Mouse (Mus musculus) forebrain, embryonic 14.5 days (tissue): ENCODE measurements at regions not wholly inside any gene's neighbourhood (a gene's known extent, or its start where the extent isn't known, plus 50 kb on each side); places are given as distances from the start of the nearest gene placed in this dataset.

Experiments
- ATAC-seq: fragments of 200-750 bp; cut with Nextera tagmentation; 2 replicates; pipeline ENCODE4 v1.8.0; 2017; ENCODE audit warnings: mild to moderate bottlenecking, moderate library complexity
- DNase-seq: peaks from one replicate; pipeline ENCODE4 v3.0.0-alpha.2; 2015; ENCODE audit warnings: low spot score
- H3K27ac ChIP-seq: fragments of 300-500 bp; sonication (generic); 2 replicates; pipeline ENCODE4 v1.5.1; 2014; ENCODE audit warnings: low read depth, mild to moderate bottlenecking, control low read depth, low read length, moderate library complexity
- H3K27me3 ChIP-seq: fragments of 300-500 bp; sonication (generic); replicated peaks from 2 replicates; pipeline ENCODE4 v1.6.1; 2014; ENCODE audit warnings: low read length, control low read depth, mixed read lengths; ENCODE audit not compliant: control insufficient read depth, insufficient read depth
- H3K36me3 ChIP-seq: fragments of 300-500 bp; sonication (generic); 2 replicates; pipeline ENCODE4 v1.6.1; 2014; ENCODE audit warnings: low read length, control low read depth; ENCODE audit not compliant: control insufficient read depth, insufficient read depth
- H3K4me1 ChIP-seq: fragments of 300-500 bp; sonication (generic); 2 replicates; pipeline ENCODE4 v1.6.1; 2014; ENCODE audit warnings: antibody characterized with exemption, low read length, control low read depth; ENCODE audit not compliant: control insufficient read depth, insufficient read depth
- H3K4me2 ChIP-seq: fragments of 300-500 bp; sonication (generic); 2 replicates; pipeline ENCODE4 v1.6.1; 2014; ENCODE audit warnings: mild to moderate bottlenecking, control low read depth, low read length
- H3K4me3 ChIP-seq: fragments of 300-500 bp; sonication (generic); 2 replicates; pipeline ENCODE4 v1.5.1; 2014; ENCODE audit warnings: low read depth, low read length, control low read depth
- H3K9ac ChIP-seq: fragments of 300-500 bp; sonication (generic); 2 replicates; pipeline ENCODE4 v1.6.1; 2014; ENCODE audit warnings: mild to moderate bottlenecking, low read length, control low read depth, moderate library complexity
- H3K9me3 ChIP-seq: fragments of 300-500 bp; sonication (generic); replicated peaks from 2 replicates; pipeline ENCODE4 v1.6.1; 2016; ENCODE audit warnings: low read length, control low read depth, mixed read lengths; ENCODE audit not compliant: control insufficient read depth
- WGBS: fragments of 180-500 bp; shearing (Covaris S2); extraction: QIAGEN DNeasy Blood & Tissue Kit; methylation state at CpG from one replicate; pipeline ENCODE4 v1.1.7; 2014; 5-methylcytosine and 5-hydroxymethylcytosine counted together

DNA sequence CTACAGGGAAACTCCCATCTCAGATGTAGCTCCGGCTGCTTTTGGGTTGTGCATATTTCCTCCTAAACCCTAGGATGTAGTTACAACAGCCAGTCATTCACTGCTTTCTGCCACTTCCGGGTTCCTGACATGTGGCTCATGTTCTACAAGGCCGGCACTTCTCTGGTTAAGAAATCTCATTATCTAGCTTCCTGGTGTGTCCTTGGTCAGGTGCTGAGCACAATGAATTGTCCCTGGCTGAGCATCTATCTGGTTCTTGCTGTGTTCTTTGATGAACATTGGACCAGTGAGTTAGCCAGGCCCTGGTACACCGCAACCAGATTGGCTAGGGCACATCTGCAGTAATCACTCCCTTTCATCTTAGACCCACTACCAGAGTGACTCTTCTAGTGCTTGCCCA, 66.2 kb upstream of the Dio3 start:
- DNase-seq (no peak), ATAC-seq (no peak)
- Histone ChIP-seq H3K4me3 (no peak overlapping the region), H3K9ac (no peak overlapping the region), H3K27ac (no peak overlapping the region), H3K4me2 (no peak overlapping the region), H3K4me1 (0 out of 2 replicates have a peak, but pooled peaks cover 3% of the 10 kb centered on the region), H3K9me3 (no peaks in the 10 kb centered on the region), H3K36me3 (no peaks in the 10 kb centered on the region), H3K27me3 (no peaks in the 10 kb centered on the region)
- 59% methylated on average over 4 of the region's 4 CpGs for WGBS

DNA sequence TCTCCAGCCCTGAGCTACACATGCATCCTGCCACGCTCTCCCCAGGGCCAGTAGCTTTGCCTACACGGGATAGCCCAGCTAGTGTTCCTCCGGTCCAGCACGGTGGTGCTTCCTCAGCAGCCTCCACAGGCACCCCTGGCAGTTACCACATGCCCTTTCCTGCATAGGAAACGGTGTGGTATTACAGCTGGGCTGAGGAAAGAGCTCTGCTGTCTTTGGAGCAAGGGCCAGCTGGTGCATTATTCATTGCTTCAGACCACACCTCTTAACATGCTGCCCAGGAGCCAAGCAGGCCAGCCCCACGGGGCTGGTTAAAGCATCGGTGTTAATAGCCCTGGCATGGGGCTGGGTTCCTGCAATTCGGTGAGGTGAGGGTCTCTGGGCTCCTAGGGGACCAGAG, 64.0 kb upstream of the Dio3 start:
- no peak overlapping the region for H3K4me3 ChIP-seq
- DNase-seq, result no peak
- H3K36me3 ChIP-seq, result no peaks in the 10 kb centered on the region
- H3K9me3 ChIP-seq, result no peaks in the 10 kb centered on the region
- 0 out of 2 replicates have a peak, but pooled peaks cover 3% of the 10 kb centered on the region for H3K4me1 ChIP-seq
- no peak overlapping the region for H3K4me2 ChIP-seq
- H3K9ac ChIP-seq, result no peak overlapping the region
- H3K27me3 ChIP-seq, result no peaks in the 10 kb centered on the region
- ATAC-seq, result no peak
- no peak overlapping the region for H3K27ac ChIP-seq
- whole genome bisulfite sequencing, result 61% methylated on average over 8 of the region's 8 CpGs

DNA sequence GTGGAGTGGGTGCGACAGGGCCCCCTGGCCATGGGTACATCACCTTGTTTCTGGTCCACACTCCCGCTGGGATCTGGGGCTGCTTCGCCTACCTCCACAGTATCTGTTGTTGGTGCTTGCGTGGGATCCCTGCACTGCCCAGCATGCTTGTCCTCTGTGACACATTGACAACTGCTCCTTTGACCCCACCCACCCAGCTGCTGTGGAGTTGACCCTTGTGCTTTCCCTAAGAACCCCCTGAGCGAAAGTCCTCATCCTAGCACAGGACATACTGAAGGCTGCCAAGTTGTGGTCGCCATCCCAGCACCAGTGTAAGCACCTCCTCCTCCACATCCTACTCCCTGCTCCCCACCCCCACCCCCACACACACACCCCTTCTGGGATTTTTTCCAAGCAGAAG, 63.6 kb upstream of the Dio3 start:
- Histone ChIP-seq H3K4me3 (no peak overlapping the region), H3K36me3 (no peaks in the 10 kb centered on the region), H3K9me3 (no peaks in the 10 kb centered on the region), H3K9ac (no peak overlapping the region), H3K27ac (no peak overlapping the region), H3K27me3 (no peaks in the 10 kb centered on the region), H3K4me2 (no peak overlapping the region), H3K4me1 (0 out of 2 replicates have a peak, but pooled peaks cover 3% of the 10 kb centered on the region)
- DNase-seq (no peak), ATAC-seq (no peak)
- 86% methylated on average over 6 of the region's 6 CpGs for WGBS

DNA sequence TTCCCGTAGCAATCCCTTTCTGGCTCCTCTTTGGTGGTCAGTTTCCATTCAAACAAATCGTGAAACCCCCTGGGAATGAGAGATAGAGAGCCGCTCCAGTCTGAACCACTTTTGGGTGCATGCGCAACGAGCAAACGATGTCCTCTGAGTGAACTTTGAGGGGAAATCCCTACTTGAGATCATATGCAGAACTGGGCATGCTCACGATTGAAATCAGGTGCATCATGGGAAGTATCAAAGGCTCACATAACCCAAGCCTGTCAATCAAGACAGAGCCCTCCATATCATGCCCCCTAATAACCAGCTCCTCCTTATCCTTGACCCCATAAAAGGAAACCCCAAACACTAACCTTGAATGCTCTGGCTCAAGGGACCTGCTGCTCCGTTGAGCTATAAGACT, 59.1 kb upstream of the Dio3 start:
- 87% methylated on average over 8 of the region's 8 CpGs for WGBS
- ATAC-seq (no peak), DNase-seq (no peak)

DNA sequence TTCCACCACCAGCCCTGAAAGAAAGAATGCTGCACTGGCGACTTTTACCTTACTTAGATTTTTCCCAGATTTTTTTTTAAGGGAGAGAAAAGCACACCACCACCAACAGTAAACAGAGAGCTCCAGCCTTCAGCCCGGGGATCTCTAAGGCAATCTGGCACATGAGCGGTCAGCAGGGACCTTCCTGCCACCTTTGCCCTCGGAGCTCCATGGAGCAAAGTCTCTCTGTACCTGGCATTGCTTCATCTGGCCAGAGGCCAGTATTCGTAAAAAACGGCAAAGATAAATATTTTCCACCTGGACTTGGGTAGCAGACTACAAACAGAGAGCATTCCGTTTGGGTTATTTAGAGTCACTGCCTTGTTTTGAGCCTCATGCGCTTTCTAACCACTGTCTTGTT, 58.4 kb upstream of the Dio3 start:
- Histone ChIP-seq H3K9ac (no peak overlapping the region), H3K27me3 (no peaks in the 10 kb centered on the region), H3K4me1 (no peaks in the 10 kb centered on the region), H3K4me2 (no peak overlapping the region), H3K27ac (no peak overlapping the region), H3K36me3 (no peaks in the 10 kb centered on the region), H3K9me3 (no peaks in the 10 kb centered on the region), H3K4me3 (no peak overlapping the region)
- no peak for ATAC-seq
- DNase-seq, result no peak
- WGBS, result 77% methylated on average over 8 of the region's 8 CpGs

More for the DNA sequence above, 59.1 kb upstream of the Dio3 start:
- Histone ChIP-seq H3K9ac (no peak overlapping the region), H3K4me1 (0 out of 2 replicates have a peak, but pooled peaks cover 3% of the 10 kb centered on the region), H3K27ac (no peak overlapping the region), H3K27me3 (no peaks in the 10 kb centered on the region), H3K9me3 (no peaks in the 10 kb centered on the region), H3K4me3 (no peak overlapping the region), H3K36me3 (no peaks in the 10 kb centered on the region), H3K4me2 (no peak overlapping the region)

DNA sequence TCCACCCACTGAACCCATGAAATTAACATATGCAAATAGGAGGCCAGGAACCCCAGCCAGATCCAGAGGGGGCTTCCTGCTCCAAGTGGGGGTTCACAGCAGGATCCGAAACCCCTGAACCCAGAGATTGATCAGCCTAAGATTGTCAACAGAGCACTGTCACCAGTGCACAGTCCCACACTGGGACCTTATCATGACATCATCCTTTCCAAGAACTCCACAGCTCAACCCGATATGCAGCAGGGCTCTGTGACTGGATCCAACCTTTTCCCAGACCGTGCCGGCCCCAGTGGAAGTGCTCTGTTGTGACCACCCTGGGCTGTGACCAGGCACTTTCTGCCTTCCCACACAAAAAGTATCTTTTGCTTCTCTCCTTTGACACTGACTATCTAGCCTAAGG, 57.7 kb upstream of the Dio3 start:
- DNase-seq (no peak), ATAC-seq (no peak)
- Histone ChIP-seq H3K9ac (no peak overlapping the region), H3K27me3 (no peaks in the 10 kb centered on the region), H3K4me1 (no peaks in the 10 kb centered on the region), H3K4me2 (no peak overlapping the region), H3K27ac (no peak overlapping the region), H3K9me3 (no peaks in the 10 kb centered on the region), H3K36me3 (no peaks in the 10 kb centered on the region), H3K4me3 (no peak overlapping the region)
- WGBS, result 38% methylated on average over 4 of the region's 4 CpGs

DNA sequence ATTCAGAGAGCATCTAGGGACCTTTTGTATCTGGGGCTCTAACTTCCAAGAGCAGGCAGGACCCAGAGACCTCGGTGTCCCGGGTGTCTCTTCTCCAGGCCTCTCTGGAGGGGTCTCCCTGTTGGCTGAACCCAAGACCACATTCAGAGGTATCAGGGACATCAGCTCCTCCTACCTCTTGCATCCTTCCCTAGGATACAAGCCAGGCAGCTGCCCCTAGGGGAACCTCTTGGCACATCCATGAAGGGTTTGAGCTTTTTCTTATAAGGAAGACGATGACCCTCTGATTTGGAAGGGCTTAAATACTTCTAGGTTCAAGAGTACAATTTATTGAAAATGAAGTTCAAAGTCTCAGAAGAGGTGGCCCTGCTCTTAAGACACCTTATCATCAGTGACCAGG, 57.2 kb upstream of the Dio3 start:
- no peak for DNase-seq
- H3K4me3 ChIP-seq, result no peak overlapping the region

DNA sequence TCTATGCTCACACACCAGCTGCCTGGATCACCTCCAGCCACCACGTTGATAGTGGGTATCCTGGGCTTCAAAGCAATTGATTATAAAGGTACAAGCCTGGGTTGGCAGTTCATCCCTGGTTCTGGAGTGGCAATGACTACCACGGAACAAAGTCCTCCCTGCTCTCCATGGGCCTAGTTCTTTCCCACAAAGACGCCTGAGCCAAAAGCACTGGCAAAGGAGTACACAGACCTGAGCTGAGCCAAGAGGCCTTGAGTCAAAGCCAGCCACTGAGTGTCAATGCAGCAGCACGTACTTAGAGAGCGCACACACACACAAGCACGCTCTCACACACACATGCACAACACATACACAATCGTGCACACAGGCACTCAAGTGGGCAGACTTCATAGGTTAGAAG, 54.6 kb upstream of the Dio3 start:
- no peak overlapping the region for H3K27ac ChIP-seq
- H3K9me3 ChIP-seq, result no peaks in the 10 kb centered on the region
- ATAC-seq, result no peak
- H3K36me3 ChIP-seq, result no peaks in the 10 kb centered on the region
- H3K4me3 ChIP-seq, result no peak overlapping the region
- no peak overlapping the region for H3K4me2 ChIP-seq
- WGBS, result 82% methylated on average over 7 of the region's 7 CpGs
- no peak overlapping the region for H3K9ac ChIP-seq
- H3K4me1 ChIP-seq, result no peaks in the 10 kb centered on the region
- H3K27me3 ChIP-seq, result no peaks in the 10 kb centered on the region
- peak; percentile 28 for DNase-seq

More for the DNA sequence above, 57.2 kb upstream of the Dio3 start:
- Histone ChIP-seq H3K27ac (no peak overlapping the region), H3K4me2 (no peak overlapping the region), H3K4me1 (no peaks in the 10 kb centered on the region), H3K9me3 (no peaks in the 10 kb centered on the region), H3K9ac (no peak overlapping the region), H3K27me3 (no peaks in the 10 kb centered on the region), H3K36me3 (no peaks in the 10 kb centered on the region)
- 38% methylated on average over 3 of the region's 3 CpGs for WGBS
- ATAC-seq, result no peak

DNA sequence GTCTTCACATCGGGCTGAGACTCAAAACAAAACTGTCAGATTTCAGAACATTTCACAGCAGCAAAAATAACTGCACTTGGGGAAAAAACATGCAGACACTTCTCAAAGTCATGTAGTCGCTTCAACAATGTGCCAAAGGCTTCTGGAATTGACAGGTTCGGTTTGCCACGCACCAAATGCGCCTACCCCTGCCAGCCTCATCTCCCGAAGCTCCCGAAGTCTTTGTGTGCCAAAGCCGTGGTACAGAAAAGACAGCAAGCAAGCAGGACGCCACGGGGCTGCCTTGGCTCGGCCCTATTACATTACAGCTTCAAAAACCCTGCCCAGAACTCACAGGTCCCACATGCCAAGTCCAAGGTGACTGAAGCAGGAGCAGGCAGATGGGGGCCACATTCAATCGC, 50.9 kb upstream of the Dio3 start:
- no peak overlapping the region for H3K4me2 ChIP-seq
- no peak overlapping the region for H3K4me3 ChIP-seq
- H3K27ac ChIP-seq, result no peak overlapping the region
- no peaks in the 10 kb centered on the region for H3K4me1 ChIP-seq
- no peaks in the 10 kb centered on the region for H3K36me3 ChIP-seq
- no peaks in the 10 kb centered on the region for H3K9me3 ChIP-seq
- no peak for ATAC-seq
- 80% methylated on average over 12 of the region's 12 CpGs for WGBS
- no peaks in the 10 kb centered on the region for H3K27me3 ChIP-seq
- no peak for DNase-seq
- no peak overlapping the region for H3K9ac ChIP-seq
